Mouse (Mus musculus) frontal cortex, postnatal 25 days (tissue): ENCODE results near the gene Cdc37.

Experiments used
- DNase-seq, 2 experiments: peaks; one replicate each; pipeline ENCODE4 v3.0.0; 2022; ENCODE audit warnings: low spot score in 2 of 2

Cdc37 gene

DNA sequence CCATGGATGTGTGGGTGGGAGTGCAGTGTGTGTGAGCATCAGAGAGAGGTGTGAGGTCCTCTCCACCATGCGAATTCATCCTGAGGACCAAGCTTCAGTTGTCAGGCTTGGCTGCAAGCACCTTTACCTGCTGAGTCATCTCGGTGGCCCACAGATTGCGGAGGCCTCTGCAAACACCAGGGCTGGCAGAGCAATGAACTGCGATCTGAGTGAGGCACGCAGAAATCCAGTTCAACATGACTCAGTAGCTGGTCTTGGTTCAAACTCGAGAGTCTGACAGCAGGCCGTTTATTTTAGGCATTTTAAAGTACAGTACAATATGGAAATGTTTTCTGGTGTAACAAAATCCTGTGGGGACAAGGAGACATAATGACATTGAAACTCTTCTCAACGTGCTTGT is 52.0 kb downstream of the Cdc37 start:
- peak in 1 of 2 experiments; percentile 55 for DNase-seq

DNA sequence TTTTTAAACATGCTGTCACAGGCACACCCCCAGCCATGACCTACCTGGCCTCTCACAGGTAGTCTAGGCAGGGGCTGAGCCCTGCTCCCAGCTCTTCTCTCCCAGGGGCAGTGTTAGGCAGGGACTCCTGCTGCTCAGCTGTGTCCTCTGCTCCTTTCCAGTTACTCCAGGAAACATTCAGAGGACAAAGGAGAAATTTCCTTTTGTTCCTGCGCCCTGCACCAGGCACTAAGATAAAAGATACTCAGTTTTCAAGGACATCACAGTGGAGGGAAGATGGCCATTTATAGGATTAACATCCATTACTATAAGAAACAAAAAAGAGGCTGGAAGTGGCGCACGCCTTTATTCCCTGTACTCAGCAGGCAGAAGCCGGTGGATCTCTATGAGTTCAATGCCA is 53.8 kb downstream of the Cdc37 start:
- no peak for DNase-seq

DNA sequence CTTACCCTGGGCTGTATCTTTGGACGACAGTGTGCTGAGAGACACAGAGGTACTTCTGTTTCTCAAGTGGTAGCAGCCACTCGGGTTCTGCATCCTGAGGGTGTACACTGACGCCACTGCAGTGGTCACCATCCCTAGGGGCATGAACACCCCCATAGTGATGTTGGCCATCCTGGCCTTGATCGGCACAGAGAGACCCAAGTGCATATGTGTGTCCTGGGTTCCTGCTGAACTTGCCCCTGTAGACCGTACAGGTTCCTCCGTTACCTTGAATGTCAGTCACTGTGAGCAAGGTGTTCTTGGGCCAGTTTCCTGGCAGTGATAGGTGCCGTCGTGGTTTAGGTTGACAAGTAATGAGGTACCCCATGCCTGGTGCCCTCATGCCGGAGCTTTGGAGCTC is 56.4 kb downstream of the Cdc37 start:
- no peak for DNase-seq

GRCm38 (mm10) chr9:21091707-21092320 is 58.0 kb downstream of the Cdc37 start, which contains the start of the genes Gm38431 and Raver1:
Gm38431 (minus strand) TSS chr9:21091997.
Raver1 (minus strand) TSS chr9:21092008.
- DNase-seq: peak; percentile 91 to 92

GRCm38 (mm10) chr9:21090972-21091706 is 58.6 kb downstream of the Cdc37 start:
- DNase-seq: no peak

GRCm38 (mm10) chr9:21090537-21090936 is 59.2 kb downstream of the Cdc37 start:
- no peak for DNase-seq

DNA sequence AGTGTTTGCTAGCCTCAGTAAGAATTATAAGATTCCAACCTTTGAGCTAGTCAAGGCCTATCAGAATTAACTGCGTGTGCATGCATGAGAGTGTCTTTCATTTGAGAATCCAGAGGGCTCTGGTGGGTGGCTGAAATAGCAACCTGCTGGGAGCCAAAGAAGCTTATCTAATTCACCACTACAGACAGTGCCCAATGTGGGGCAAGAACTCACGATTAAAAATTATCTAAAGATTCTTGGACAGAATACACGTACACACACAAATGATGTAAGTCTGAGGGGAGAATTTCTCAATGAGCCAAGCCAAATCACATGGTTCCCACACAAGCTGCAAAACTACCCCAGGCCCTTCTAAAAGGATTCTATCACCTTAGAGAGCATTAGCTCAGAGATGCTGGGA is 66.5 kb downstream of the Cdc37 start:
- DNase-seq: no peak
